Mouse (Mus musculus) frontal cortex, postnatal 36 days (tissue): ENCODE results near the gene Lzts2.

Experiments used
- DNase-seq, 2 experiments: peaks; one replicate each; pipeline ENCODE4 v3.0.0; 2022; ENCODE audit warnings: low spot score in 2 of 2

Lzts2 gene

GRCm38 (mm10) chr19:45048644-45049365 is 34.6 kb downstream of the Lzts2 start:
- no peak for DNase-seq

DNA sequence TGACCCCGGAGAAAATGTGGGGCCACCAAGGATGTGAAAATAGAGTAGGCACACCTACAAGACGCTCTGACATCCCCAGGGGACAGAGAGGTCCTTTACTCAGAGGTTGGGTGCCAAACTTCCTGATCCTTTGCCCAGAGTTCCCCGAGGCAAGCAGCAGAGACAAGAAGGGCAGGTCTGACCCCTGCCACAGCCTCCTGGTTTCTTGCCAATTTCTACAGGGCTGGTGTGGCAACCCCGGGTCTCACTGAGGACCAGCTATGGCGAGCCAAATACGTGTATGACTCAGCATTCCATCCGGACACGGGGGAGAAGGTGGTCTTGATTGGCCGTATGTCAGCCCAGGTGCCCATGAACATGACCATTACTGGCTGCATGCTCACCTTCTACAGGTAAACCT is 35.3 kb downstream of the Lzts2 start:
- no peak for DNase-seq

DNA sequence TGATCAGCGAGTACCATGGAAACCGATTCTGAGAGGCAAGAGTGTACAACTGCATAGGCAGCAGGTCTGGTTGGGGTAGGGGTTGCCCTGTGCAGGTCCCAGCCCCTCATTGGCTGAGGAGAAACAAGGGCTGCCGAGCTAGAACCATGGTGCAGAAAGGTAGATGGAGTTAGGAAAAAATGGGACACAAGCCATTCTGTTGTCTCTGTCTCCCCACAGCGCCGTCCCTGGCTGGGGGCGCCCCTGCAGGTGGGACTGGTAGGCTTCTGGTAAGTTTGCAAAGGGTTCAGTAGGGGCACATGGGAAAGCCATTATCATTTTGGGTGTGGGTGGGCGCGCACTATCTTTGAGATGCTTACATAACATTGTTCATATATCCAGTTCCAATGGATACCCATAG is 39.2 kb downstream of the Lzts2 start:
- no peak for DNase-seq

DNA sequence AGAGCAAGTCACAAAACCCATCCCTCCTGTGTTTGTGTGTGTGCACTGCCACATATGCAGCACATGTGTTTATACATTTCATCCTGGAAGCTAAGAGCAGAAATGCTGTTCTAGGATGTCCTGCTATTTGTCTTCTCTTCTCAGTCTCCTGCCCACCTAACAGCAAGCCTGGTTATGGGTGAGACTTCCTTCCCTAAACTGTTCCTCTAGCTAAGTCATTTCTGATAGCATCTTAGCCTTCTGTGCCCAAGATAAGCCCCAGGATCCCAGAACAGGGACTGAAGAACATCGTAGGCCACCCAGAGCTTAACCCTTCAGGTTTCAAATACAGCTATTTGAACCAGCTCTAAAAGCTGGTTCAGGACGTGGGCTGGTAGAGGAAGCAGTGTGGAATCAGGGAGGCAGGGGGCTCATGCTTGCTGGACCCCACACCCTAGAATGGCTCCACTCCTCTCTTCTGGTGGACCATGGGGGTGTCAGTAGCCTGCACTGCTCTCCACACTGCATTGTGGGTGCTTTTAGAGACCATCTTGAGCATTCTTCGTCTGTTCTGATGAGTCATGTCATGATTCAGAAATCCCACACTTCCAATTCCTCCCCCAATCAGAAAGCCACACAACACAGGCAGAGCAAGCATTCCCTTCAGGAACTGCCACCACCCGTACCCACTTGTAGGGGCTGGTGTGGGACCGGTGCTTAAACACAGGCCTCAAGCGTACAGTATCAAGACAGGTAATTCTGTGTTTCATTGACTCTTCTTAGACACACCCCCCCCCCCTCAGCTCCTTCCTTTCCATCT is 40.9 kb downstream of the Lzts2 start:
- DNase-seq = peak in 1 of 2 experiments; percentile 42

GRCm38 (mm10) chr19:45056364-45056763 is 42.1 kb downstream of the Lzts2 start:
- DNase-seq = no peak

GRCm38 (mm10) chr19:45056908-45057698 is 42.9 kb downstream of the Lzts2 start:
- DNase-seq = no peak

DNA sequence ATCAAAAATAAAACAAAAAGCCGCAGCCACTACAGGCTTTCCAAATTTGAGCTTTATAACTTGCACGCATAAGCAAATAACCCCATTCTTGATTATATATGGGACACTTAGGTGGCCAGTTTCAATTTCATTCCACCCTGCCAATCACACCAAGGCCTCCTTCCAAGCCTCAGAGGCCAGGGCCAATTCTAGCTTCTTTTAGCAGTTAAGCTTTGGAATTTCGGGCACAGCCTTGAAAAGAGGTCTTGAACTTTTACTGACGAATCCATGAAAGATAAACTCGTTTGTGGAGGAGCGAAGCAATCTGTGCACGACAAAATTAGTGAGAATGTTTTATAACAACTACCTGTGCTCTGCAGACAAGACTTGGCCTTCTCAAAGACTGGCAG is 43.5 kb downstream of the Lzts2 start:
- no peak for DNase-seq

DNA sequence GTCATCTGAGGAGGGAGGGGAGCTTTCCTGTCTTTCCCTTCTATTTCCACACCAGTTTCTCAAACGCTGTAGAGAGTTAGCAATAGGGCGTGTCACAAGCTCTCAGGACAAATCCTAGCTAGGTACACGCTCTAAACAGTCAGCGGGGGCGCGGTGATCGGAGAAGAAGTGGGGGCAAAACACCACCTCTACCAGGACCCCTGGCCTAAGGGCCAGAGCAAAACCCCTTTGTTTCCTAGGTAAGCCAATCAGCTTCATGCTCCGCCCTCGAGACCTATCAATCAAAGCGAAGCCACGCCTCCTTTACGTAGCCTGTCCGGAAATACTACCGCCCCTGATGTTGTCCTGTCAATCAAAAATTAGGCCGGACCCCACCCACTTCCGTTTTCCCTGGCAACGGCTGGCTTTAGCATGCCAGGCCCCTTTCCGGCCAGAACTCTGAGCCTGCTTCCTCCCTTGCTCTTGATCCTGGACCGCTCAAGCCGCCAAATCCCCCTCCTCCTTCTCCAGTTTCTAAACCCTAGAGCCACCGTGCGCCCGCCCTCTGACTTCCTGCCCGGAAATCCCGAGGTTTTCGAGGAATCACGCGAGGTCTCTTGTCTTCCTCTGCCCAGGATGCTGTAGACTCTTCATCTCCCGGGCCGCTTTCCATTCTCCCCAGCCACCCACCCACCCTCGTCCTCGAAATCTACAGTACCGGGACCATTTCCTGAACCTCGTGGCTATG is 44.1 kb downstream of the Lzts2 start:
- DNase-seq = peak; percentile 87 to 96

- DNase-seq = no peak
These were observed 44.6 kb downstream of the Lzts2 start for GRCm38 (mm10) chr19:45058841-45059240.

GRCm38 (mm10) chr19:45063565-45064292 is 49.5 kb downstream of the Lzts2 start:
- peak in 1 of 2 experiments; percentile 50 for DNase-seq

DNA sequence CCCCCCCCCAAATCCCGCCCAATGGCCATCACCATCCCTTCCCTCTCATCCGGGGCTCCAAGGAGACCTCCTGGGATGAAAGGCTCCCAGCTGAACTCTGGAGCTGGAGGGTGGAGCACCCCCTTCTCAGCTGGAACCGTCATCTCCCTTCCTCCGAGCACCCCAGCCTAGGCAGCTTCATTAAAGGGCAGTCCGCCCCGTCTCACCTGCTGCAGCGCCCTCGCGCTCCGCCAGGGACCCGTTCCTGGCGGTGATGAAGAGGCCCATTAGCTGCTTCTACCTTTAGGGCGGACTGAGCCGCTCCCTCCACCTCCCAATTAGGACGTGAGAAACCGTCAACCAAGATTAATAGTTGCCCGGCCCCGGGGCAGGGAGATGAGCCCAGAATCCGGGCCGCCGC is 51.0 kb downstream of the Lzts2 start:
- no peak for DNase-seq

DNA sequence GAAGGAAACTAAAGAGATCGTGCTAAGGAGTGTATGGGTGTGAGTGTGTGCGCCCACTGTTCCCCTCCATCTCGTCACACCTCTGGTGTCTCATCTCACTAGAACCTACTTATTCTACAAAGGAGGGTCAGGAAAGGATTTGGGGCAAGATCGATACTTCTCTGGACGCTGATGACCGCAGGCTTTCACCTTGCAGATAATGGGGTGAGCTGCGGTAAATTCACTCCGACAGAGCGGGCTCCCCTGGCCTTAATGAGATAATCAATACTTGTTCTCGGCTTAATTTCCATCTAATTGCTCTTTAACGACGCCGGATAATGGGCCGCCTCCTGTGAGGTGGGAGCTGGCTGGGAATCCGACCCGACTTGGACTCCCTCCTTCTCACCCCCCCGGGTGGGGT is 53.0 kb downstream of the Lzts2 start:
- no peak for DNase-seq

DNA sequence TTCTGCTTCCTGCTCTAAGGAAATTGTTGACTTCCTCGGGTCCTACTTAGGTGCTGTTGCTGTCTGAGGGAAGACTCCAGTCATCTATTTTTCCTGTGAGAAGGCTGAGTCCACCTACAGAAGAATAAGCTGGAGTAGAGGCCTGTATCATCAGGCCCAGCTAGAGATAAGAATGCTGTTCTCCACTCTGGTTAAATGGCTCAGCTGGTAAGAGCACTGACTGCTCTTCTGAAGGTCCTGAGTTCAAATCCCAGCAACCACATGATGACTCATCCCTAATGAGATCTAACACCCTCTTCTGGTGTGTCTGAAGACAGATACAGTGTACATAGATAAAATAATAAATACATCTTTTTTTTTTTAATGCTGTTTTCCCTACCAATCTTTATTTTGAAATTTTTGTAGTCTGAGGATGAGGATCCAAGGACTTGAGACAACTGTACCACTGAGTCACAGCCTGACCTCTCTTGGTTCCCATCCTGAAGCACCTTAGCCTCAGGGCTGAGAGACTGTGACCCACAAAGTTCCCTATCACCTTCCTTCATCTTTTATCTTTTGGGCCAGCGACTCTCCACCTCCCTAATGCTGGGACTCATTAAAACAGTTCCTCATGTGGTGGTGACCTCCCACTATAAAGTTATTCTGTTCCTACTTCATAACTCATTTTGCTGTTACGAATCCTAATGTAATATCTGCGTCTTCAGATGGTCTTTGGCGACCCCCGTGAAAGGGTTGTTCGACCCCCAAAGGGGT is 53.7 kb downstream of the Lzts2 start:
- DNase-seq = no peak

DNA sequence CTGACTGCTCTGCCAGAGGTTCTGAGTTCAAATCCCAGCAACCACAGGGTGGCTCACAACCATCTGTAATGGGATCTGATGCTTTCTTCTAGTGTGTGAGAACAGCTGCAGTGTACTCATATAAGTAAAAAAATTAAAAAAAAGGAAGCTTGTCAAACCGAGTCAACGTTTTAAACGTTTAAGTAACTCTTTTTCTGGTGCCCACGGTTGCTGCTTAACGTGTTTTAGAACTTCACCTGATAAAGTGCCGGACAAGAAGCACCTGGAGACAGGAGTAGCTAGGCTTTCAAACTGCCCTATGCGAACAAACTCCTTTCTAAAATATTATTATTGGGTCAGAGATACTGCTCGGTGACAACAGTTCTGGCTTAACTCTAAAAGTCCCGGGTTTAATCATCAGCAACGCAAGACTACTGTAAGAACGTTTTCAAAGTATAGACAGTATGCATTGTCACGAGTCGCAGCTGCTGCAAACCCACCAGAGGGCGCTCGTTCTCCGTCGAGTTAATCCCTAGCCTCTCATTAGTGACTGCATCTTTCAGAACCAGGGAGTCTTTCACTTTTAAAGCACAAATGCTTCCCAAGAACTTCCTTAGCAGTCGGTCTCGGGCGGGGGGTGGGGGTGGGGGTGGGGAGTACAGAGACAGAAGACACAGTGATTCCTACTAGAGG is 59.8 kb downstream of the Lzts2 start:
- DNase-seq = peak; percentile 76 to 82

- peak; percentile 93 to 95 for DNase-seq
These were observed 60.5 kb downstream of the Lzts2 start, which contains the start of gene Kazald1 for GRCm38 (mm10) chr19:45074580-45075322. TSS of gene Kazald1 (plus strand) at chr19:45075241.

- DNase-seq = no peak
These were observed 61.3 kb downstream of the Lzts2 start for GRCm38 (mm10) chr19:45075323-45076035.

DNA sequence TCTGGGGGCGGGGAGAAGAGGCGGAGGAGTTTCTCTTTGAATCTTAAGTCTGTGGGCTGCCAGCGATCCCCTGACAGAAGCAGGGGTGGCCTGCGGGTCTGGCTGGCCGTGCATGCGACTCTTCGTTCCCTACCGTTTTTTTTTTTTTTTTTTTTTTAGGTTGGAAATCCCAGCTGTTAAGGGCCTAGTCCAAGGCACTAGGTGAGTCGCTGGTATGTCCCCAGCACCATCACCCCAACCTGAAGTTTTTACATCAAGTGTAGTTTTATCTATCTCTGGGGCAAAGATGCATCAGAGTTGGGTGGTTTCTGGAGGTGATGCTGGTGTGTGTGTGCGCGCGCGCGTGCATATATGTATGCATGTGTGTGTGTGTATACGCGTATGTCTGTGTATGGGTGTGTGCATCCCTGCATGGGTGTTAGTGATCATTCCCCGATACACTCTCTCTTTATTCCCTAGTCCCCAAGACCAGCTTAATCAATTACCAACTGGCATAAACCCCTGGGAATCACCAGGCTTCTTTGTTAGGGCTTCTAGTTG is 61.9 kb downstream of the Lzts2 start:
- no peak for DNase-seq
